Mouse (Mus musculus) kidney, postnatal 25 days (tissue): ENCODE measurements around the gene Zkscan3.

ENCODE experiments used
- DNase-seq, 2 experiments: peaks; one replicate each; pipeline ENCODE4 v3.0.0; 2021; ENCODE audit warnings: mixed read lengths in 2 of 2

Gene Zkscan3

GRCm38 (mm10) chr13:21396048-21396447 lies 6.5 kb downstream of the Zkscan3 start:
- peak in 1 of 2 experiments; percentile 52 for DNase-seq

DNA sequence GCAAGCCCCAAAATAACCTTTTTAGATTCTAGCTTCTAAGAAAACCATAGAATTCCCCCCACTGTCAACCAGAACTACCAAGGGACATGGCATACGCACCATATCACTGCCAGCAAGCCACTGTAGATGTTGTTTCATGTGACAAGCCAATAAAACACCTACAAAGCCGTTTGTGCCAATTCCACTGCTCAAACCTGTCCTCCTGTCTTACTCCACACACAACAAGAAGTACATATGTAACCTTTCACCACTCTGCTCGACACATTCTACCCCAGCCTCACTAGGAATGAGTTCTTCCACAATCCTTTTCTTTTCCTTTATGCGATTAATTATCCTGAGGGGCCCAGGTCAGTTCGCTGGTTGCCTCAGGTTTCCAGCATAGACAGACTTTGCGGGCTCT lies 6.9 kb downstream of the Zkscan3 start:
- DNase-seq = no peak

- DNase-seq = no peak
These were observed 7.3 kb downstream of the Zkscan3 start for GRCm38 (mm10) chr13:21395211-21395610.

DNA sequence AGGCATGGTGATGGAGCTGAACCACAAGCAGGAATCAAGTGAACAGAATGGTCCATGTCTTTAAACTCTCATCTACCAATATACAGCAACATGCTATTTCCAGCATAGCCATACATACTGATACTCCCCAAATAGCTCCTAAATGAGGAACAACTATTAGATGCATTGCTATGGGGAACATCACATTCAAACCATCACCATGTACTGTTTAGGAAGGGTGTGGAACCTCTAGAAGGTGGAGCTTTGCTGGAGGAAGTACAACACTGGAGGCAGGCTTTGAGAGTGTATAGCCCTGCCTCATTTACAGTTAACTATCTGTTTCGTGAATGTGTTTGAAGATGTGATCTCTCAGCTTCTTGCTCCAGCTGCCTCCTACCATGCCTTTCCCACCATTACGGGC lies 24.8 kb downstream of the Zkscan3 start:
- DNase-seq = no peak

- DNase-seq = no peak
These were observed 29.9 kb downstream of the Zkscan3 start for GRCm38 (mm10) chr13:21372700-21373099.

GRCm38 (mm10) chr13:21366635-21367034 lies 35.9 kb downstream of the Zkscan3 start:
- no peak for DNase-seq

GRCm38 (mm10) chr13:21363719-21364118 lies 38.8 kb downstream of the Zkscan3 start:
- DNase-seq = peak in 1 of 2 experiments; percentile 38

DNA sequence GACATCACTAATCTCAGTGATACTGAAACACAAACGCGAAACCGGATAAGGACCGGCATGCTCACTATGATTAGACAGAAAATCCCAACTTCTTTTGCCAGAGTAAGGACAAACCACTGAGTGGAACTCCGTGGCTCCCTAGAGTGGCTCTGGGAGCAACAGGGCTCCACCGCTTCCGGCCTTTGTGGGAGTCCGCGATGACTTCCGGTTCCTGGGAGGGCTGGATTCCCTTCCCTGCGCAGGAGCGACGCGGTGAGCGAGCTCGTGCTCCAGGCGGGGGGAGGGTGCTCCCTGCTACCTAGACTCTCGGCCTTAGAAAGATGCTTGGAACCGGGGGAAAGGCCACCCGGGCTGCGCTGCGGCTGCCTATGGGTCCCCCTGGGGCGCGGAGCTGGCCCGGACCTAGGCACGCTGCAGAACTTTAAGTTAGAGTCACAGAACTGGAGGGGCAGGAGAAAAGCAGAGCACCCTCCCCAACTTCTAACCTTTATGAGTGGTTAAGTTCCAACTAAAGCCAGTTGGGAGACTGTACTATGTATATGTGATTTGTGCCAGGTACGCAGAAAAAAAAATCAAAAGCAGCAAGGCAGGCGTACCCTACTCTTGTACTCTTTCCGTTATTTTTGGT lies 39.8 kb downstream of the Zkscan3 start, which contains the start of gene Zscan12:
Gene Zscan12, plus strand, starts transcription at position 200 of the 628 bp plus-strand sequence.
- DNase-seq = peak; percentile 93 to 97

DNA sequence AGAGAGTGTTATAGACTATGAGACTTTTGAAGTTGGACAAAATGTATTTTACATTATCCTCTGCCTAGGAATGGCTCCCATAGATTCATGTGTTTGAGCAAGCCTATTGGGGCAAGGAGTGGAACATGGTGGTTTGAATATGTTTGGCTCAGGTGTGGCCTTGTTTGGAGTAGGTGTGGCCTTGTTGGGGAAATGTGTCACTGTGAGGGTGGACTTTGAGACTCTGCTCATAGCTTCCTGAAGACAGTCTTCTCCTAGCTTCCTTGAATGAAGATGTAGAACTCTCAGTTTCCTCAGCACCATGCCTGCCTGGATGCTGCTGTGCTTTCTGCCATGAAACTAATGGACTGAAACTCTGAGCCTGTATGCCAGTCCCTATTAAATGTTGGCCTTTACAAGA lies 52.0 kb downstream of the Zkscan3 start:
- DNase-seq = no peak

DNA sequence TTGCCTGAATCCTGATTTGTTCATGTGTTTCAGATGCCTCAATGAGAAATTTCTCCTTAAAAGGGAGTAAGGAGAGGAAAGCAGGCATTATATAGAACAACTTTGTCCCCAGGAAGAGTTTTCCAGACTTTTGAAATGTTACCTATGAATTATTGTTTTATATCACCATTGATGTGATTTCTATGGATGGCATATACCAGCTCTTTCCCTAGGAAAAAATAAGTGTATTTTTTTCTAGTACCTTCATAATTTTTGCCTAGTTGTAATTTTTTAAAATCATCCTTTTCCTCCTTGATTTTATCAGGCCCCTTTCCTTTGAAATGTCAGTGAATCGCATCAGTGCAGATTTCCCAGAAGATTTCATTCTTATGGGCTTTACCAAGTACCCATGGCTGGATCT lies 55.9 kb downstream of the Zkscan3 start, which contains the start of gene Olfr1367:
Gene Olfr1367, plus strand, starts transcription at position 301 of the 400 bp plus-strand sequence.
- DNase-seq = no peak
